Mouse (Mus musculus) left cerebral cortex, adult 11 months (tissue): ENCODE data around the gene Ndufaf3.
"Not testable (repeated sequence)": the region's sequence is repeated elsewhere in the genome, so short reads cannot be mapped to it uniquely, and the experiment has no call there.

Experiments used
- DNase-seq: peaks from one replicate; pipeline ENCODE4 v3.0.0; 2022; ENCODE audit warnings: low spot score

Gene Ndufaf3

GRCm38 (mm10) chr9:108566815-108567776 is at the start of gene Ndufaf3:
Gene Ndufaf3, minus strand, starts transcription at chr9:108567434.
- DNase-seq, result peak; percentile 93

DNA sequence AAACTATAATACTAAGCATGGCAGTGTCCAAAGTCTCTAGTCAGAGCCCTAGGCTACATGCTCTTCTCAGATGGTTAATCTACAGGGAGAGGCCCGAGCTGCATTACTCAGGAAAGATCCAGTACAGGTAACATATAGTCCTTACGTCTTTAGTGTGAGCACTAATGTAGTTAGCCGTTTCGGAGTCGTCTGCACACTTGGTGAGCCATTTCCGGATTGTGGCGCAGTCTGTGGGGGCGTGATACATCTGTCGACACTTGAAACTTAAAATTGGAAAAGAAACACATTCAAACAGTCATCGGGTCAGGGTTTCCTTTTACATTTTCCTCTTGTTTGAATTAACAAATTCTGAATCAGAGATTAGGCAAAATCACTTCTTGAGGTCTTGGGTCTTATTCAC is 44.3 kb upstream of the Ndufaf3 start:
- no peak for DNase-seq

GRCm38 (mm10) chr9:108608889-108609288 is 41.7 kb upstream of the Ndufaf3 start:
- DNase-seq, result no peak

DNA sequence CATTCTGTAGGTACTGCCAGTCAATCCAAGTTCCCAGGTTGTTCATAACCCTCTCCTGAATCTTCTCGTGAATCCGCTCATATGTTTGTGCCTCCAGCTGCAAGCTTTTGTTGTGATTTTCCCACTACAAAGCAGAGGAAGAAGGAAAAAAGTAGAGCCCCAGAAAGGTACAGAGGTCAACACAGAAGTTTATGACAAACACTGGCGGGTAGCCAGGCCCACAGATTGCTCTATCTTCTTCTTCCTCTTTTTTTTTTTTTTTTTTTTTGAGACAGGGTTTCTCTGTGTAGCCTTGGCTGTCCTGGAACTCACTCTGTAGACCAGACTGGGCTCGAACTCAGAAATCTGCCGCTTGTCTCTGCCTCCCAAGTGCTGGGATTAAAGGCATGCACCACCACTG is 40.7 kb upstream of the Ndufaf3 start:
- DNase-seq, result not testable (repeated sequence)

GRCm38 (mm10) chr9:108601986-108602385 is 34.8 kb upstream of the Ndufaf3 start:
- no peak for DNase-seq

DNA sequence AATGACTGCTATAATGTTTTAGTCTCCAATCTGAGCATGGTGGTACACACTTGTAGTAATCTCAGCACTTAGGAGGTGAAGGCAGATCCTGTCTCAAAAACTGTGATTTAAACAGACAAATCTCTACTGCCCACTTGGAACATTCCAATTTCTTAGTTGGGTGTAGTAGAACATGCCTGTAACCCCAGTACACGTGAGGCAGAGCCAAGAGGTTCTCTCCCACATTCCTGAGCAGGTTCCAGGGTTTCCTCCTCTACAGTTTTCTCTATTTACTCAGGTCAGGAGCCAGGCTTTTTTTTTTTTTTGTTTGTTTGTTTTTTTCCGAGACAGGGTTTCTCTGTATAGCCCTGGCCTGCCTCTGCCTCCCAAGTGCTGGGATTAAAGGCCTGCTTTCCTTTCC is 32.8 kb upstream of the Ndufaf3 start:
- no peak for DNase-seq

DNA sequence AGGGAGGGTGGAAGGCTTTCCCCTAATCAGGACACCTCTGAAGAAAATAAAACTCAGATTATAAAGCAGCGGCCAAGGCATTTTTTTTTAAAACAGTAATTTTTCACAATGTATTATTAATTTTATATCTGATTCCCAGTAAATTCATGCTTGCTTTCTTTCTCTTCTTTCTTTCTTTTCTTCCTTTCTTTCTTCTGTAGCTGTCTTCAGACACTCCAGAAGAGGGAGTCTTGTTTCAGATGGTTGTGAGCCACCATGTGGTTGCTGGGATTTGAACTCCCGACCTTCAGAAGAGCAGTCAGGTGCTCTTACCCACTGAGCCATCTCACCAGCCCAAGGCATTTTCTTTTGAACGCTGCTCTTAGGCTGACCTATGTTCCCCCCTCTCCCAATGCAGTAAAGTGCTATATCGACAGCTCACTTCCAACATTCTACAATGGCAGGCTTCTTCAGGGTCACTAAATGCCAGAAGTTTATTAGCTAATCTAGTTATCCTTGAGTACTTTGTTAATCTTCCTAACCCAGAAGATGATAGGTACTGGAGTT is 31.9 kb upstream of the Ndufaf3 start:
- DNase-seq, result no peak

DNA sequence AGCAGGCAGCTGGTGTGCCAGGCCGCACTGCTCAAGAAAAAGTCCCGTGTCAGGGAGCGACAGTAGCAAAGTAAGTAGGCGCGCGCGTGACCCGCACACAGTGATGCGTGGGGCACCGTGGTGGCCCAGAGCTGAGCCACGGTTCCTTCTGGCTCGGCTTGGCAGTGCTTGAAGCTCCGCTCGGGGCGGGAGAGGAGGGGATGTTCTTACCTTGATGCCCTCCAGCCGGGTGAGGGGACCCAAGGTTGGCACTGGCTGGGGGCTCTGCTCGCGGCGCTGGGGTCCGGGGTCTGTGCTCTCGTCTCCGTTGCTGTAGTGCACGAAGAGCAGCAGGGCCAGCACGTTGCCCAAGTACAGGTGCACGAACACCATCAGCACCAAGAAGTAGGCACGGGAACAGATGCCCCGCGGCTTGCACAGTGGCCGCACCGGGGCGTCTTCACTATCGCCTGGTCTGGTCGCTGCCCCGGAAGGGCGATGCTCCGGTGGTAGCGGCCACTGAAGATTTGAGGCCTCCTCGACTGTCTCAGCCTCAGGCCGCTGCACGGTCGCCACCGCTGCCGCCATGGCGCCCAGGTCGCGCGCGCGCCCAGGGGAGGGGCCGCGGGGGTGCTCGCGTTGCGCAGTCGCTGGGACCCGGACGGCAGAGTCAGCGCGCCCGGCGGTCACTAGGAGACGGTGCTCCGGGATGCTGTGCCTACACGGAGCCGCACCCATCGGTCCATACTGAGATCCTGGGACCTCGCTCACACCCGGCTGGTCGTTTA is 29.9 kb upstream of the Ndufaf3 start, which contains the start of gene P4htm:
P4htm (minus strand) TSS at position 670 of the 767 bp plus-strand sequence.
- DNase-seq, result no peak

- DNase-seq, result no peak
These were observed 27.1 kb upstream of the Ndufaf3 start for GRCm38 (mm10) chr9:108594354-108594753.

GRCm38 (mm10) chr9:108591462-108591861 is 24.2 kb upstream of the Ndufaf3 start:
- DNase-seq, result no peak

DNA sequence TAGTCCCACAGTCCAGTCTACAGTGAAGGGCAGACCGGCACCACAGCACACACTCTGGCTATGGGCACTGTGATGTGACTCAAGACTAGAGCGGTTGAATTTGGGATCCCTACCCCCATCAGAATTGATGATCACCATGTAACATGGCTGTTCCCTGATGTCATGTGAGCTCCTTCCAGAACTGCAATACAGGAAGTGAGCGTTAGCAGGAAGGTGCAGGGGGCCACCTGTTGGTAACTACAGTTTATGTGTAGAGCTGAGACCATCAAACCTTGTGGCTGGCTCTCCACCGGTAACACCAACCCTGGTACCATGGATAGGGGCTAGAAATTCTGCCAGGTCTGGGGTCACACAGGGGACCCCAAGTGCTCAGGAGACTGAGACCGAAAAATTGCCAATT is 22.0 kb upstream of the Ndufaf3 start:
- DNase-seq, result no peak

- peak; percentile 89 for DNase-seq
These were observed 20.4 kb upstream of the Ndufaf3 start for GRCm38 (mm10) chr9:108587571-108588180.

DNA sequence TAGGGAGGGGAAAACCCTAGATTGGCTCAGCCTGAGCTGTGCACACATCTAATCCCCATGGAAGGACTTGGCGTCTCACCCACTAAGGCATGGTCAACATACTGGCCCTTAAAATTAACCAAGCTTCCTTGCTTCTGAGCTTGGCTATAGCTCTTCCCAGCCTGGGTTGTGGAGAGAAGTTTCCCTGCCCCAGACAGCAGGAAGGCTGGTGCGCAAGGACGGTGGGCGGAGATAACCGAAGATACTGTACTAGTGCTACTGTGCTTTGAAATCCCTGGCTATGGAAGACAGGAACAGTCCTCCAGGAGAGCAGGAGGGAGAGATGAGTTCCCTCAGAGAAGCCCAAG is 12.1 kb upstream of the Ndufaf3 start:
- no peak for DNase-seq

DNA sequence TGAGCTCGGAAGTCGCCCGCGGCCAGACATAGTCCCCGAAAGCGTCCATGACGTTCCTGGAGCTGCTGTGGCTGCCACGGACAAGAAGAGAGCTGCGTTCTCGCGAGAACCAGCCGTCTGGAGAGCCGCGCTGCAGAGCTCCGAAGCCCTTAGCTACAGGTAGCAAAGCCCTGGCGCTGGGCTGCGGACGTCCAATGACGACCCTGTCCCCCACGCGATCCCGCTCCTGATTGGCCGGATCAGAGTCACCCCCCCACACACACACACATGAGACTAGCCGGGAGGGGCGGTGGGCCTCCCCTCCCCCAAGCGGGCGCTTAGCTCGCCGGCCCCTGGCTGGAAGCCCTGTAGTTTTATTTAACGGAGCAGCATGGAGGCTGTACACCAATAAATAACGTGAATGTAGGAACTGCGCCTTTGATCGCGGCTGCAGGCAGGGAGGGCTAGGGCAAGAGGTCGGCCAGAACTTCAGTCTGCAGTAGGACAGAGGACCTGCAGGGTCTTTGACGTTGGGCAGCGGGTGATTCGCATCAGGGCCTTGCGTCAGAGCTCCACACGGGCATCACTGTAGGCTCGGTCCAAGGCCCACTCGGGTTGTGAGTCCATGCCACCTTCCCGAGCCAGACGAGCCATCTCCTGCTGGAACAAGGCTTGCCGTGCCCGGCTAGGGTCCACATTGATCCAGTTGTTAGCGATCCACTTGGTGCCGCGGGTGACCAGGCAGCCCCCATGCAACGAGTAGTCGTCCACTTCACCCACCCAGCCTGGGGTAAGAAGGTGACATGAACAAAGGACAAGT is 11.5 kb upstream of the Ndufaf3 start, which contains the start of gene Wdr6:
Wdr6 (minus strand) TSS at position 195 of the 799 bp plus-strand sequence.
- peak; percentile 86 for DNase-seq

- no peak for DNase-seq
These were observed 10.8 kb upstream of the Ndufaf3 start for GRCm38 (mm10) chr9:108577934-108578544.

DNA sequence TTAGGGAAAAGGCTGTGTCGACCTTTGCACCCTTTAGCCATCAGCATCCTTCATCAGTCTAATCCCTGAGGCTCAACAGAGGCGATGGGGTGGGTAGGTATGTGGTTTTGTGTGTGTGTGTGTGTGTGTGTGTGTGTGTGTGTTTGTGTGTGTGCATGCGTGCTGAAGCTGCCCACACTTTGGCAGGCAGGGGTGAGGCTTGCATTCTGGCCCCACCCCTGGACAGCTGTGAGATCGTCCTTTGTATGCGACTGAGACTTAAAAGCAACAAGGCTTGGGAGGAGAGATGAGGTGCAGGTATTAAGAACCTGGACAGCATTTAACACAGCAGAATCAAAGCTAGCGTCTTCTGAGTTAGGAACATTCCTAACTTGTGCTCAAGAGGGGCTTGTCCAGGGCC is 9.8 kb upstream of the Ndufaf3 start:
- DNase-seq, result no peak

GRCm38 (mm10) chr9:108575321-108576297 is 8.4 kb upstream of the Ndufaf3 start:
- DNase-seq, result no peak

- no peak for DNase-seq
These were observed 7.7 kb upstream of the Ndufaf3 start for GRCm38 (mm10) chr9:108574921-108575320.
